Mouse (Mus musculus) bone marrow macrophage, adult 2 months (primary cell): Measurements from ENCODE around the gene Cdpf1. TPM values are rescaled to one million over a fixed set of nuclear protein-coding genes. Genes with fewer than 3 reads are reported as not detected.

Experiments used
- H3K27ac ChIP-seq: 2 replicates; pipeline ENCODE4 v1.5.1; 2012; ENCODE audit warnings: low read depth, low read length; ENCODE audit not compliant: insufficient read depth
- H3K4me1 ChIP-seq: 2 replicates; pipeline ENCODE4 v1.6.1; 2012; ENCODE audit warnings: low read length; ENCODE audit not compliant: control insufficient read depth, insufficient read depth
- H3K4me3 ChIP-seq: 2 replicates; pipeline ENCODE4 v1.5.1; 2012; ENCODE audit warnings: mild to moderate bottlenecking, low read length, moderate library complexity; ENCODE audit not compliant: insufficient read depth
- CTCF ChIP-seq: IDR thresholded peaks from 2 replicates; pipeline ENCODE4 v1.5.1; 2012; ENCODE audit warnings: low read depth, mild to moderate bottlenecking, low read length, moderate library complexity
- POLR2A ChIP-seq: IDR thresholded peaks from 2 replicates; pipeline ENCODE4 v1.6.1; 2012; ENCODE audit warnings: mild to moderate bottlenecking, low read depth, low read length, borderline replicate concordance
- polyA plus RNA-seq: library from polyadenylated mRNA; stranded (reverse); fragments of >200 nt; gene quantifications from 2 replicates; pipeline ENCODE4 v1.2.4, GENCODE M21; 2012; ENCODE audit not compliant: missing spikeins, insufficient read depth, insufficient read length

Cdpf1 gene
- polyA plus RNA-seq, result 13.8 and 17.9 TPM in 2 replicates

DNA sequence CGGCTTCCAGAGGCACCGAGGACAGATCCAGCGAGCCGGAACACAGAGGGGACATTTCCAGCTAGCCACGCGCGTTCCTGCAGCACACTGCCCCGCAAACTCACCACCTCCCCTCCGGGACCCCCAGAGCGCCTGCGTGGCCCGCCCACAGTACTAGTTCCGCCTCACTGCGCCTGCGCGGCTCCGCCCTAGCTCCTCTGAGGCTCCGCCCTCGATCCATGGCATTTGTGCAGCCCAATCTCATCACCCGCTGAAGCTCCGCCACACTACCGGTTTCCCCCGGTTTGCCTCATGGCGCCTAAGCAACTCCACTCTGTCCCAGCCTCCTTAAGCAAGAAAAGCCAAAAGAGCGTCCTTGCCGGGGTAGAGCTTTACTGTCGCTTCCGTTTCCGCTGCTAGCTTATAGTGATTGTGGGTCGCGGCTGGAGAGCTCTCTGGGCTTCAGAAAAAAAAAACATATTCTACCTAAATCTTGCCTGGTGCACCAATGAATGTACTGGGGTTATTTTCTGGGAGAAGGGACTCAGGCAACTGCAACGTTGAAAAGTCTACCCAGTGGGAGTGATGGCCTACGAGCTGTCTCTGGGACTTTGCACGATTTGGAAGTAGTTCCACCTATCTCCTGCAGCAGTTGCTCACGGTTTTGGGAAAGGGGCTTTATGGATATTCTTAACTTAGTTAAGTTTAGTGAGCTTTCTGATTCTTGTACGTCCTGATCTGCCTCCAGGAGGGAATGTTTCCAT is at the start of gene Cdpf1:
Gene Cdpf1 (minus strand): TSS at position 163 of the 743 bp plus-strand sequence.
- TF ChIP-seq CTCF (no peak), POLR2A (no peak)
- peaks cover 5% of the 10 kb centered on the region; the same call in 1 of the 2 replicates for H3K4me1 ChIP-seq
- H3K27ac ChIP-seq, result peak within 1 kb of the TSS; percentile 68
- H3K4me3 ChIP-seq, result peak within 1 kb of the TSS; percentile 70

- no peak for TF ChIP-seq CTCF
- no peak for TF ChIP-seq POLR2A
- Histone ChIP-seq H3K4me1 (0 out of 2 replicates have a peak, but pooled peaks cover 3% of the 10 kb centered on the region), H3K27ac (peak within 1 kb of the TSS; percentile 70)
These were observed 48.1 kb upstream of the Cdpf1 start, which contains the start of gene Gtse1 for GRCm38 (mm10) chr15:85859490-85860031. TSS of gene Gtse1 (plus strand) at chr15:85859745.

DNA sequence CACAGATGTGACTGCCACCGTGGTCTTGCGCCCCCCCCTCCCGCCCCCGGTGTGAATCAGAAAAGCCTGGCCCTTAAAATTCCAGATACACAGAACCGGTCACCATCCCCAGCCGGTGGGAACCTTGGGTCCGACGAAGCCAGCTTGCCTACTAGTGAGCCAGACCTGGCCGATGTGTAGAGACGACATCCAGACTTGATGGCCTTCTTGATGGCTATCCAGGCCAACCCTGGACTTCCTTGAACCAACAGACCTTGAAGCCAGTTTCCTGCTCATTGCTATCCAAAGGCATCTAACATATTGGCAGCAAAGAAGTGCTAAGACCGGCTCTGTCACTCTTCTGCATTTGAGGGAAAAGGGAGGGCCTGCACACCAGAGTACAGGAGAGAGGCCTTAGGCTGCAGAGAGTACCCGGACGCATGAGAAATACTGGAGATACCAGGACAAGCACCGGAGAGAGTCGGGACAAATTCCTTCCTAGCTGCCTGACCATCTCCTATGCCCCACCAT is 47.5 kb upstream of the Cdpf1 start:
- no peak overlapping the region for H3K27ac ChIP-seq
- H3K4me1 ChIP-seq, result 0 out of 2 replicates have a peak, but pooled peaks cover 3% of the 10 kb centered on the region
- TF ChIP-seq CTCF (no peak), POLR2A (no peak; the same call in 1 of the 2 replicates)
- H3K4me3 ChIP-seq, result peak overlapping the region; percentile 73

More at GRCm38 (mm10) chr15:85859490-85860031, 48.1 kb upstream of the Cdpf1 start, which contains the start of gene Gtse1:
- H3K4me3 ChIP-seq, result peak within 1 kb of the TSS; percentile 91

- Histone ChIP-seq H3K4me3 (no peak overlapping the region), H3K27ac (no peak overlapping the region), H3K4me1 (no peaks in the 10 kb centered on the region)
- TF ChIP-seq POLR2A (no peak), CTCF (no peak)
These were observed 40.3 kb upstream of the Cdpf1 start for GRCm38 (mm10) chr15:85851656-85852392.

- Histone ChIP-seq H3K27ac (no peak overlapping the region), H3K4me1 (no peaks in the 10 kb centered on the region), H3K4me3 (no peak overlapping the region)
- TF ChIP-seq CTCF (no peak), POLR2A (no peak)
These were observed 33.6 kb upstream of the Cdpf1 start for GRCm38 (mm10) chr15:85845071-85845470.

GRCm38 (mm10) chr15:85841796-85842360 is 30.4 kb upstream of the Cdpf1 start:
- Histone ChIP-seq H3K27ac (no peak overlapping the region), H3K4me3 (no peak overlapping the region), H3K4me1 (no peaks in the 10 kb centered on the region)
- TF ChIP-seq POLR2A, result no peak
- TF ChIP-seq CTCF, result no peak

DNA sequence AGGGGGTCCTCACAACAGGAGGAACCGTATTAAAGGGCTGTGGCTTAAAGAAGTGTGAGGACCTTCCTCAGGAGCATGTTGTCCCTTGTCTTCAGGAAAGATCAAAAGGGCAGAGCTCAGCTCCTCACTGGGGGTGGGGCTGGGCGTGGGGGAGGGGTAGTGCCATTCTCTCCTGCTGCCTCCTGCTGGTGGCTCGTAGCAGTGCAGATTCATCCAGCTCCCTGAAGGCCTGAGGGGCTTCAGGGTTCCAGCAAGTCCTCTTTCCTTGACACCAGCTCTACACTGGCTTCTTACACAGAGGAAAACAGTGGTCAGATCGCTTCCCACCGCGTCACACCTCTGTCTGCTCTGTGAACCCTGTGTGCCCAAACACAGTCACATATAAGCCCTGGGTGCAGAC is 29.5 kb upstream of the Cdpf1 start:
- no peaks in the 10 kb centered on the region for H3K4me1 ChIP-seq
- TF ChIP-seq CTCF (peak; percentile 6), POLR2A (no peak)
- H3K4me3 ChIP-seq, result no peak overlapping the region
- H3K27ac ChIP-seq, result no peak overlapping the region

GRCm38 (mm10) chr15:85836887-85837286 is 25.4 kb upstream of the Cdpf1 start:
- TF ChIP-seq POLR2A, result no peak
- TF ChIP-seq CTCF, result no peak
- no peak overlapping the region for H3K4me3 ChIP-seq
- H3K27ac ChIP-seq, result no peak overlapping the region

GRCm38 (mm10) chr15:85835335-85835734 is 23.8 kb upstream of the Cdpf1 start:
- peaks cover 8% of the 10 kb centered on the region; the same call in 1 of the 2 replicates for H3K4me1 ChIP-seq
- H3K4me3 ChIP-seq, result no peak overlapping the region
- TF ChIP-seq CTCF (peak; percentile 28), POLR2A (no peak)
- H3K27ac ChIP-seq, result no peak overlapping the region

More at GRCm38 (mm10) chr15:85836887-85837286, 25.4 kb upstream of the Cdpf1 start:
- peaks cover 5% of the 10 kb centered on the region; the same call in 1 of the 2 replicates for H3K4me1 ChIP-seq

DNA sequence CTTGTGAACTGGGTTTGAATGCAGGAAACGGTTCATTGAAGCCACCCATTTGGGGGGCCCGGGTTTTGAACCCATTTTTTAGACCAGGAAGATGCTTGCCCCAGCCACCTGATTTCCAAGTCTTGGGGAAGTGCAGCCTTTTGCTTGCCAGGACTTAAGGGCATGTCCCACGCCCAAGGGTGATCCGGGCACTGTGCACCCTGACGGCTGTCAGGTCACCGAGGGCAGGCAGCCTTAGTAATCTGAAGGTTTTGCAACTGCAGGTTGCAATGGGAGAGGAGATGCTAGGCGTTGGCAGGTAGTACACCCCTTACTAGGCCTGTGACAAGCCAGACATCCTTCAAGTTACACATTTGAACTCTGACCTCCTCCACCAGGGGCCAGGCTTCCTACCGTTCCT is 21.1 kb upstream of the Cdpf1 start:
- peaks cover 8% of the 10 kb centered on the region; the same call in 1 of the 2 replicates for H3K4me1 ChIP-seq
- TF ChIP-seq CTCF (no peak), POLR2A (no peak)
- H3K27ac ChIP-seq, result no peak overlapping the region
- peak overlapping the region; percentile 90 for H3K4me3 ChIP-seq
